Mouse (Mus musculus): ENCODE results near the gene Tcaf1.

GRCm38 (mm10) chr6:42634393-42634792 lies 75.5 kb downstream of the Tcaf1 start:
- TF ChIP-seq CTCF (conservative IDR thresholded peaks at IDR 0.05; ENCODE audit: insufficient read depth, insufficient read length, low read depth, low read length) (no peak), POLR2A (IDR thresholded peaks at IDR 0.05; ENCODE audit: low read depth, low read length) (no peak)

Measured in kidney, adult 2 months (tissue).